Mouse (Mus musculus): ENCODE data around the gene Ccdc152. TPM values are rescaled to one million over a fixed set of nuclear protein-coding genes. Genes with fewer than 3 reads are reported as not detected.
"Not testable (repeated sequence)": the region's sequence is repeated elsewhere in the genome, so short reads cannot be mapped to it uniquely, and the experiment has no call there.

The Ccdc152 gene
- total RNA-seq, 2 experiments from 2014 or later: not detected

GRCm38 (mm10) chr15:3281737-3282136, 21.6 kb downstream of the Ccdc152 start:
- no peak for DNase-seq (ENCODE audit: low spot score in 2 of 2)
- intact Hi-C loops (cut with DNase I): no loop called here

- intact Hi-C loops (cut with DNase I): no loop called here
- no peak for DNase-seq (ENCODE audit: low spot score in 2 of 2)
These were observed 22.1 kb downstream of the Ccdc152 start for GRCm38 (mm10) chr15:3281216-3281615.

GRCm38 (mm10) chr15:3279242-3279641, 24.1 kb downstream of the Ccdc152 start:
- intact Hi-C loops (cut with DNase I): no loop called here

GRCm38 (mm10) chr15:3277391-3277790, 25.9 kb downstream of the Ccdc152 start:
- intact Hi-C loops (cut with DNase I): no loop called here
- no peak for DNase-seq (ENCODE audit: low spot score in 2 of 2)

More at GRCm38 (mm10) chr15:3279242-3279641, 24.1 kb downstream of the Ccdc152 start:
- no peak for DNase-seq (ENCODE audit: low spot score in 2 of 2)

GRCm38 (mm10) chr15:3273191-3273590, 30.1 kb downstream of the Ccdc152 start:
- DNase-seq (ENCODE audit: low spot score in 2 of 2): no peak
- intact Hi-C loops (cut with DNase I): no loop called here

- no peak for DNase-seq (ENCODE audit: low spot score in 2 of 2)
- intact Hi-C loops (cut with DNase I): no loop called here
These were observed 32.1 kb downstream of the Ccdc152 start for GRCm38 (mm10) chr15:3271216-3271615.

GRCm38 (mm10) chr15:3270646-3271077, 32.7 kb downstream of the Ccdc152 start:
- intact Hi-C loops (cut with DNase I): loop anchor here (1.0 kb wide), 1 partner anchor 38 kb away; no protein-coding TSS in a partner anchor
- peak; percentile 40 to 50 for DNase-seq (ENCODE audit: low spot score in 2 of 2)

- intact Hi-C loops (cut with DNase I): loop anchor here (1.0 kb wide), 1 partner anchor 38 kb away; no protein-coding TSS in a partner anchor
These were observed 33.2 kb downstream of the Ccdc152 start for GRCm38 (mm10) chr15:3269996-3270645.

GRCm38 (mm10) chr15:3269496-3269895, 33.8 kb downstream of the Ccdc152 start:
- DNase-seq (ENCODE audit: low spot score in 2 of 2): no peak
- intact Hi-C loops (cut with DNase I): no loop called here

More at GRCm38 (mm10) chr15:3269996-3270645, 33.2 kb downstream of the Ccdc152 start:
- peak in 1 of 2 experiments; percentile 38 for DNase-seq (ENCODE audit: low spot score in 2 of 2)

GRCm38 (mm10) chr15:3268247-3268646, 35.1 kb downstream of the Ccdc152 start, which contains the start of gene Selenop:
TSS of gene Selenop (plus strand) at chr15:3268547.
- intact Hi-C loops (cut with DNase I): no loop called here
- no peak for DNase-seq (ENCODE audit: low spot score in 2 of 2)

- intact Hi-C loops (cut with DNase I): no loop called here
- no peak for DNase-seq (ENCODE audit: low spot score in 2 of 2)
These were observed 38.5 kb downstream of the Ccdc152 start for GRCm38 (mm10) chr15:3264828-3265227.

- intact Hi-C loops (cut with DNase I): no loop called here
- DNase-seq (ENCODE audit: low spot score in 2 of 2): no peak
These were observed 39.0 kb downstream of the Ccdc152 start for GRCm38 (mm10) chr15:3264293-3264692.

- intact Hi-C loops (cut with DNase I): no loop called here
- DNase-seq (ENCODE audit: low spot score in 2 of 2): no peak
These were observed 40.4 kb downstream of the Ccdc152 start for GRCm38 (mm10) chr15:3262883-3263282.

GRCm38 (mm10) chr15:3260309-3260708, 43.0 kb downstream of the Ccdc152 start:
- DNase-seq (ENCODE audit: low spot score in 2 of 2): no peak
- intact Hi-C loops (cut with DNase I): no loop called here

GRCm38 (mm10) chr15:3259025-3259424, 44.3 kb downstream of the Ccdc152 start:
- DNase-seq (ENCODE audit: low spot score in 2 of 2): no peak
- intact Hi-C loops (cut with DNase I): no loop called here

GRCm38 (mm10) chr15:3251718-3252067, 51.6 kb downstream of the Ccdc152 start:
- intact Hi-C loops (cut with DNase I): loop anchor here (2.0 kb wide), 1 partner anchor 15 kb away; no protein-coding TSS in a partner anchor
- no peak for DNase-seq (ENCODE audit: low spot score in 2 of 2)

GRCm38 (mm10) chr15:3251031-3251717, 52.2 kb downstream of the Ccdc152 start:
- DNase-seq (ENCODE audit: low spot score in 2 of 2): no peak
- intact Hi-C loops (cut with DNase I): no loop called here

- DNase-seq (ENCODE audit: low spot score in 2 of 2): no peak
- intact Hi-C loops (cut with DNase I): no loop called here
These were observed 52.7 kb downstream of the Ccdc152 start for GRCm38 (mm10) chr15:3250620-3251019.

- DNase-seq (ENCODE audit: low spot score in 2 of 2); intact Hi-C loops (cut with DNase I): not testable (repeated sequence)
These were observed 58.3 kb downstream of the Ccdc152 start for GRCm38 (mm10) chr15:3245036-3245435.

GRCm38 (mm10) chr15:3237963-3238362, 65.4 kb downstream of the Ccdc152 start:
- intact Hi-C loops (cut with DNase I): no loop called here
- peak; percentile 7 to 27 for DNase-seq (ENCODE audit: low spot score in 2 of 2)

- intact Hi-C loops (cut with DNase I): no loop called here
- no peak for DNase-seq (ENCODE audit: low spot score in 2 of 2)
These were observed 67.0 kb downstream of the Ccdc152 start for GRCm38 (mm10) chr15:3236338-3236737.

All from left cerebral cortex, postnatal 25 days (tissue).